Comparison of ENCODE assay signal across 1 mouse cellular context in the genomic region with DNA sequence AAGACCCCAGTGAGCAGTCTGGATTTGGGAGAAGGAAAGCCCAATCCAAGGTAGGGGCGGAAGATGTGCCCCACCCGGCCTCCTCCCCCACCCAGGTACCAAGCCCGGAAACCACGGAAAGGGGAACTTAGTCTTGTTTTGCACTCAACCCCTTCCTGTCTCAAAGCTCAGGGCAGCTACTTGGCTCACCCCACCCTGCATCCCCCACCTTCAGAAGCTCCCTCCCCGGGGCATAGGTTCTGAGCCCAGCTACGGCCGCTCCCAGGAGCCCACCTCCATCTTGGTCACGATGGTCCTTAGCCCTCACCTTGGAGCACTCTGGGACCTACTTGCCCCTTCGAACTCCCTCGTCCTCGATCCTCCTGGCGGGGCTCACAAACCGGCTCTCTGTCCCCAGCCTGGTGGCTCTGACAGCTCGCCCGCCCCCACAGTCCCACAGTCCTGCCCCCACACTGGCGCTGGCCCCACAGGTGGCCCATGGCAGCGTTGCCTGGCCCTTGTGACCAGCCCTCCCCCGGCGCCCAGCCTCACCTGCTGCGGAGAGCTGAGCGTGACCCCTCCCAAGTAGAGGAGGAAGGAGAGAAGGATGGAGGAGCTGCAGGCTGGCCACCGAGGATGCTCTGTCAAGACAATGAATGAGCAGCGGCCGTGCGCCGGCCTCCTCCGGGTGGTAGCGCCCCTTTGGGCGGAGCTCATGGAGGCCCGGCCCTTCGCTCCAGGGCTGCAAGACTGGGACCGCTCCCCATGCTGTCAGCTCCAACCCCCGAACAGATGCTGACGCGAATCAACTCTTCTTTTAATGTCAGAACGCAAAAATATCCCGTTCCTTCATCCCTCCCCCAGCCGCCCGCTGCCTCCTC.
A peak's percentile ranks its signal among the peaks of the same experiment; 100 is the strongest.
TF ChIP-seq lines count a peak whose summit lies in the region.

No protein-coding gene starts in this region.

TF ChIP-seq in CH12.LX, 34 proteins besides CTCF, POLR2A, EP300 and RAD21:
- peak; percentile 89 for TF ChIP-seq SIN3A (IDR thresholded peaks at IDR 0.05; ENCODE audit: low read length)
- TF ChIP-seq ZC3H11A (IDR thresholded peaks at IDR 0.05; ENCODE audit: low read depth, low read length), result no peak
- TF ChIP-seq ZNF384 (IDR thresholded peaks at IDR 0.05; ENCODE audit: low read depth, low read length), result no peak
- no peak for TF ChIP-seq ZKSCAN1 (IDR thresholded peaks at IDR 0.05; ENCODE audit: borderline replicate concordance, low read depth, low read length)
- TF ChIP-seq ZMIZ1 (IDR thresholded peaks at IDR 0.05; ENCODE audit: low read depth, low read length), result peak; percentile 89
- no peak for TF ChIP-seq USF2 (conservative IDR thresholded peaks at IDR 0.05; ENCODE audit: low read depth, low read length)
- peak; percentile 84 for TF ChIP-seq NELFE (IDR thresholded peaks at IDR 0.05; ENCODE audit: low read depth, low read length)
- TF ChIP-seq MAFK (IDR thresholded peaks at IDR 0.05; ENCODE audit: insufficient replicate concordance, low read length), result no peak
- TF ChIP-seq KAT2A (IDR thresholded peaks at IDR 0.05; ENCODE audit: insufficient replicate concordance, low read length), result 0 out of 2 replicates have a peak, but pooled peaks have one; percentile 60
- 0 out of 2 replicates have a peak, but pooled peaks have one; percentile 53 for TF ChIP-seq MYC (IDR thresholded peaks at IDR 0.05; ENCODE audit: low read depth, low read length)
- TF ChIP-seq RCOR1 (conservative IDR thresholded peaks at IDR 0.05; ENCODE audit: low read depth, low read length), result 0 out of 2 replicates have a peak, but pooled peaks have one; percentile 28
- no peak for TF ChIP-seq JUN (IDR thresholded peaks at IDR 0.05; ENCODE audit: insufficient read depth, low read depth, low read length)
- no peak for TF ChIP-seq E2F4 (IDR thresholded peaks at IDR 0.05; ENCODE audit: insufficient replicate concordance, low read depth, low read length)
- TF ChIP-seq ELF1 (IDR thresholded peaks at IDR 0.05; ENCODE audit: low read depth, low read length), result peak; percentile 80
- TF ChIP-seq JUND (conservative IDR thresholded peaks at IDR 0.05; ENCODE audit: low read depth, low read length), result no peak
- TF ChIP-seq USF1 (IDR thresholded peaks at IDR 0.05; ENCODE audit: low read depth, low read length), result no peak; the same call in 1 of the 2 replicates
- peak; percentile 61; the same call in 1 of the 2 replicates for TF ChIP-seq MAX (IDR thresholded peaks at IDR 0.05; ENCODE audit: low read length)
- TF ChIP-seq MAZ (IDR thresholded peaks at IDR 0.05; ENCODE audit: low read depth, low read length), result peak; percentile 92
- TF ChIP-seq IRF4 (IDR thresholded peaks at IDR 0.05; ENCODE audit: low read depth, low read length), result peak; percentile 54; the same call in 1 of the 2 replicates
- TF ChIP-seq TCF12 (IDR thresholded peaks at IDR 0.05; ENCODE audit: low read depth, low read length), result peak; percentile 93
- TF ChIP-seq TBP (conservative IDR thresholded peaks at IDR 0.05; ENCODE audit: low read depth, low read length), result peak; percentile 86
- peak; percentile 65; the same call in 1 of the 2 replicates for TF ChIP-seq CHD1 (IDR thresholded peaks at IDR 0.05; ENCODE audit: low read depth, low read length)
- TF ChIP-seq CHD2 (IDR thresholded peaks at IDR 0.05; ENCODE audit: low read length), result peak; percentile 78
- TF ChIP-seq ETS1 (conservative IDR thresholded peaks at IDR 0.05; ENCODE audit: low read depth, low read length), result peak; percentile 35
- peak; percentile 69 for TF ChIP-seq UBTF (IDR thresholded peaks at IDR 0.05; ENCODE audit: low read depth, low read length)
- peak; percentile 32; the same call in 1 of the 2 replicates for TF ChIP-seq MEF2A (IDR thresholded peaks at IDR 0.05; ENCODE audit: borderline replicate concordance, low read depth, low read length)
- TF ChIP-seq SMC3 (IDR thresholded peaks at IDR 0.05; ENCODE audit: low read depth, low read length), result no peak
- peak; percentile 58 for TF ChIP-seq HCFC1 (IDR thresholded peaks at IDR 0.05; ENCODE audit: low read depth, low read length)
- TF ChIP-seq POLR2AphosphoS2 (IDR thresholded peaks at IDR 0.05; ENCODE audit: low read depth, low read length), result peak; percentile 73; the same call in 1 of the 2 replicates
- TF ChIP-seq GABPA (IDR thresholded peaks at IDR 0.05; ENCODE audit: insufficient replicate concordance, low read depth, low read length), result no peak
- peak; percentile 50 for TF ChIP-seq NRF1 (IDR thresholded peaks at IDR 0.05; ENCODE audit: low read depth, low read length)
- TF ChIP-seq BHLHE40 (IDR thresholded peaks at IDR 0.05; ENCODE audit: low read depth, low read length), result peak; percentile 44
- no peak for TF ChIP-seq PAX5 (IDR thresholded peaks at IDR 0.05; ENCODE audit: low read length)
- peak; percentile 75; the same call in 1 of the 2 replicates for TF ChIP-seq MXI1 (IDR thresholded peaks at IDR 0.05; ENCODE audit: low read depth, low read length)
